Mouse (Mus musculus) hematopoietic stem cell, adult 5-6 weeks (primary cell): ENCODE measurements at regions not wholly inside any gene's neighbourhood (a gene's known extent, or its start where the extent isn't known, plus 50 kb on each side); places are given as distances from the start of the nearest gene placed in this dataset.

ENCODE experiments used
- ATAC-seq, 2 experiments: fragments of 125-278 bp in 1 of 2; replicated peaks in 1 of 2; 2 replicates each; pipeline ENCODE4 v1.8.0; 2016 to 2017; ENCODE audit warnings: inconsistent platforms in 2 of 2, mild to moderate bottlenecking in 2 of 2, moderate number of reproducible peaks in 2 of 2, low read depth in 1 of 2, moderate TSS enrichment in 1 of 2; ENCODE audit not compliant: low FRiP score in 2 of 2, poor library complexity in 2 of 2, severe bottlenecking in 2 of 2, insufficient read depth in 1 of 2, low TSS enrichment in 1 of 2

- no peak for ATAC-seq
These were observed 140.1 kb downstream of the Chst1 start for GRCm38 (mm10) chr2:92739576-92739975.

- no peak for ATAC-seq
These were observed 141.3 kb downstream of the Chst1 start for GRCm38 (mm10) chr2:92740776-92741295.

DNA sequence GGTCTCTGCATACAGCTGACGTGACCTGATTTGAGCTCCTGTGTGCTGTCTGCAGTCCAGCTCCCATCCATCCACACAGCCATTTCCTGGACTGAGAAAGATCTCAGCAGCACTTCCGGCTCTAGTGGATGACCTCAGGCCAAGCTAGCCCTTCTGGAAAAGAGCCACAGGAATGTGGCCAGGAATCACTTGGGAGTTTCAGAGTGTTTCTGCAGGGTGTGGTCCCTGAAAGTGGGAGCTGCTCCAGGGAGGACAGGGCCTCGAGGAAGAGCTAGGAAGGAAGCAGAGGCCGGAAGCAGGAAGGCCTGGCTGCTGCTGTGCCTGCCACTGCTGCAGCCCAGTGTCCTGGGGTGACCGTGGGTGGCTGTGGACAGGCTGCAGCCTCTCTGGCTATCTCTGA lies 142.5 kb downstream of the Chst1 start:
- no peak for ATAC-seq

DNA sequence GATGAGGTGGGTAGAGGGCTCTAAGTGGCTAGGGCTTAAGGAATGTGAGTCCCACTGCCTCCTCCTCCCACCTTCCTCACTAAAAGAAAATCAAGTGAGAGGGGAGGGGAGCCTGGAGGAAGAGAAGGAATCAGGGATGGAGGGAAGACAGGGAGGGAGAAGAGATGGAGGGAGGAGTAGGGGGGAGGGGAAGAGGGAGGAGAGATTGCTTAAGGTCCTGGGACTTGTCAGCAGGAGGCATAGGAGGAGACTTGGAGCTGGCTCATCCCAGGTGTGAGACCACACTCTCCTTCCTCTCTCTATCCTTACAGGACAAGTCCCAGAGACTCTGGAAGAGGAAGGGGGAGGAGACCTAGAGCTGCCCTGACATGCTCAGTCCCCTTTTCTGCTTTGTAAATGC lies 143.2 kb downstream of the Chst1 start:
- ATAC-seq: no peak

DNA sequence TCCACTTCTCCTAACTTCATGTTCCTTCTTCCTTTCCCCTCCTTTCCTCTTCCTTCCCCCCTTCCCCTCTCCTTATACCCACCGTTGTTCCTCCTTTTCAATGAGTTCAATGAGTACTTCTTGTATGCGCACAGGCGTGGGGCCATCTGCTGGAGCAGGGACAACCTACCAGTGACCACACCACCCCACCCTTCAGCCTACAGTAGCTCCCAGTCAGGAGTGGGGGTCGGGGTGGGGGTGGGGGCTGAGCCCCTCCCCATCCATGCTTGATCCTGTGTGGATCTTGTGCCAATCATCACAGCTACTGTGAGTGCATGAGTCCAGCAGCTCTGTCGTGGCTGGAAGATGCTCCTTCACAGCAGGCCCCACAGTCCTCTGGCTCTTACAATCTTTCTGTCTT lies 143.6 kb downstream of the Chst1 start:
- no peak for ATAC-seq

GRCm38 (mm10) chr2:92743911-92744310 lies 144.4 kb downstream of the Chst1 start:
- ATAC-seq: no peak

DNA sequence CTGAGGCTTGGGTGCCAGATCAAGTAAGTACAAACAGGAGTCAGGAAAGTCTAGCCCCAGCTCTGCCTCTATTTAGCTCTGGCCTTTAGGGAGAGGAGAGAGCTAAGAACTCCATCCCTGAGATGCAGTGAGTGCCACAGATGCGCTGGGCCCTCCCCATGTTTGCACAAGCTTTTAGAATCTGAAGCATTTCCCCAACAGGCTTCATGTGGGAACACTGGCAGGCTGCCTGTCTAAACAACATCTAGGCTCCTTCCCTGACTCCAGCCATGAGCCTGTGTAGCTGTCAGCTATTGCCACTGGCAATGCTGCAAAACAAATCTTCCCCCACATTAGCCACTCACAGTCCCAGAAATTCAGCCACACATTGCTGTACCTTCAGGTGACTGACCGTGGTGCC lies 147.9 kb downstream of the Chst1 start:
- ATAC-seq: no peak

DNA sequence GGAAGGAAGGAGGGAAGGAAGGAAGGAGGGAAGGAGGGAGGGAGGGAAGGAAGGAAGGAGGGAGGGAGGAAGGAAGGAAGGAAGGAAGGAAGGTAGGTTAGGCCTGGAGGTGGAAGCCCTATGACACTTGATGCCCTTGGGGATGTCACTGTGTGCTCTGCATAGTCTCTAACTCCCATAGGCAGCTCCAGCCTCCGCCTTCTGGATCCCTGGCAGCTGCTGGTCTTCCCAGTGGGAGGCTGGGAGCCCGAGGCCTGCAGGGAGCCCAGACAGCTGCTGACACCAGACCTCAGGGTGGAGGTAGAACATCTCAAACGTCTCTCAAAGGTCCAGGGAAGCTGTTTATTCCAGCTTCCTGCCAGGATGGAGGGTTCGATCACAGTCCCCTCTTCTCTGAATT lies 150.6 kb downstream of the Chst1 start:
- ATAC-seq: no peak

DNA sequence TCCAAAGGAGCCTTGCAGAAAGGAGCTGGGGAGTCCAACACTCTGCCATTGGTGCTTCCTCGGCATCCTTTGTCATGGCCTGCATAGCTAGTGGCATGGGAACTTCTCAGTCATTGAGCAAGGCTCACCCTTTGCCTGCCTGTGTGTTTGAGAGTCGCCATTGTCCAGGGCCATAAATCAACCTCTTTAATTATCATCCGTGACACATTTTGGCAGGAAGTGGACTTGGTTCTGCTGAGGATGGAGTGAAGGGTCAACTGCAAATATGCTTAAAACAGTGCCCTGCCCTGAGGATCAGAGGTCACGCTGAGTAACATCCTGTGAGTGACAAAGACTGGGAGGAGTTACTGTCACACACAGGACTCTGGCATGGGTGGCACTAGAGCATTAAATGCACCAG lies 151.2 kb downstream of the Chst1 start:
- ATAC-seq: no peak

GRCm38 (mm10) chr2:92751256-92751655 lies 151.7 kb downstream of the Chst1 start:
- no peak for ATAC-seq

DNA sequence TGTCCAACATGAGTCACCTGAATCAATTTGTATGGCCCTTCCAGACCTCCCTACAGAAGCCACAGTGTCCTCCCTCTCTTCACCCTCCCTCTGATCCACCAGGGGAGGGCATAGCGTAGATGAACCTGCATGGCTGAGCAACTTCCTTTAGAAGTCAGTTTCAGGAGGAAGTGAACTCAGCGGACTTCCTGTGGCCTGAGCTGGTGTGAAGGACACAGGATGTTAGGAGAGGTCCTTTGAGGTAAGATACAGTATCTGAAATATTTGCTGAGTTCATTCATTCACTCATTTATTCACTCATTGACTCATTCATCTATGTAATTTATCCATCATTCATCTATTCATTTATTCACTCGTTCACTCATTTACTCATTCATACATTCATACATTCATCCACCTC lies 152.6 kb downstream of the Chst1 start:
- no peak for ATAC-seq

DNA sequence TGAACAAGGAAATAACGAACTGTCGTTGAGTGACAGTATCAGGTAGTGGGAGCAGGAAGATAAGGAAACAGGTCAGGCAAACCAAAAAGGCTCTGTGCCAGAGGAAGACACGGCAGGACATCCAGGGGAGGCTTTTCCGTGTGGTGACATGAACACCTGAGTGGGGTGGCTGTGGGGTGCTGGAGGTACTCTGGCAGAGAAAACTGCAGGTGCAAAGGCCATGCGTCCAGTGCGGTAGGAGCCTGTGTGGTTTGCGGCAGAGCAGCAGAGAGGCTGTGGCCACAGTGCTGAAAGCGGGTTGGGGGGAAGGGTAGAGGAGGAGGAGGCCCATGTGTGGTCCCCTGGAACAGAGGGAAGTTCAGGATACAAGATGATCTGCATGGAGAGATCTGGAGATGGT lies 153.3 kb downstream of the Chst1 start:
- no peak for ATAC-seq

DNA sequence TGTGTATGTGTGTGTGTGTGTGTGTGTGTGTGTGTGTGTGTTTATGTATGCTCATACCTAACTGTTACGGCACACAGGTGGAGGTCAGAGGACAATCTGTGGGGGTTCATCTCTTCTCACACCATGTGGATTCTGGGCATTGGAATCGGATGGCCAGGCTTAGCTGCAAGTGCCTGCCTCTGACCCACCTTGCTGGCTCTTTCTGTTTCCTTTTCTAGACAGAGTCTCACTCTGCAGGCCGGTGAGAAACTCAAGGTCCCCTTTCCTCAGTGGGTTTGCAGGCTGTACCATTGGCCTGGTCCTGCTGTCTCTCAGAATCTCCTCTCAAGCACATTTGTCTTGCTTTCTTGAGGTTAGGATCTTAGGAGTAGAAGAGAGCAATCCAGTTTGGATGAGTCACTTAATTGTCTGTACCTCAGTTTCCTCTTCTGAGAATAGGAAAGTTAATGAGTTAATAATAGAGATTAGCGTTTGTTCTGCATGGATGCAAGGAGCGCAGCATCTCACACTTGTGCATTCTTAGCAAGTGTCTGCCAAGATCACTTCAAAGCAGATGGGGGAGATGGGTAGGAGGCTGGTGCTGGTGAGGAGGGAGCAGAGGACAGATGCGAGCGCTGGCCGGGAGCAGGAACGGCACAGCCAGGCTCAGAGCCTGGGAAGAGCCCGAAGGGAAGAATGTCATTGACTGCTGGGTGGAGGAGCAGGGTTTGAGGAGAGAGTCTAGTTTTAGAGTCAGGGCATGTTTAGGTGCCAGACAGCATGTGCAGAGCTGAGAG lies 155.2 kb downstream of the Chst1 start:
- ATAC-seq: no peak

DNA sequence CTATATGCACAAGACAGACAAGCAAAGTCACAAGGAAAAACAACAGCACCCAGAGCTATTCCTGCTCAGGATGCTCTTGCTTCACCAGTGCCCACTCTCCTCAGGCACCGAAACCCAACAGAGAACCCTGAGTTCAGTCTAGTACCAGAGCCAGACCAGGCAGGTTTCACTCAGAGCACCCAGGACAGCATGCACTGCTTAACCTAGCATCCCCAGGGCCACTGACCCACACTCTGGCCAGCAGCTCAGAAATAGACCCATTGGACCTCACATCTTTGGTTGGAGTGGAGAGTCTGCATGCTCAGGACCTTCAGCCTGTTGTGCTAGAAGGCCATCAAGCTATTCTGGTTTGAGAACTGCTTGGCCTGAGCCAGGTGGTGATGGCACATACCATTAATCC lies 157.0 kb downstream of the Chst1 start:
- ATAC-seq: no peak

GRCm38 (mm10) chr2:92758775-92759174 lies 156.1 kb upstream of the Syt13 start:
- ATAC-seq: no peak

- no peak for ATAC-seq
These were observed 150.8 kb upstream of the Syt13 start for GRCm38 (mm10) chr2:92763881-92764635.

GRCm38 (mm10) chr2:92767476-92768005 lies 147.4 kb upstream of the Syt13 start:
- no peak for ATAC-seq

- no peak for ATAC-seq
These were observed 146.8 kb upstream of the Syt13 start for GRCm38 (mm10) chr2:92768088-92768487.
